Mouse (Mus musculus) c-Kit-positive CD71-positive TER-119-negative erythroid progenitor cells, embryonic 14.5 days (primary cell): Measurements from ENCODE around the gene Trdn.

Experiments used
- DNase-seq: peaks from one replicate; pipeline ENCODE4 v3.0.0-alpha.2; 2013; ENCODE audit warnings: low read depth

The Trdn gene

GRCm38 (mm10) chr10:33080254-33080653 lies at the start of gene Trdn:
TSS of gene Trdn (plus strand) at chr10:33080554.
- DNase-seq, result no peak

- no peak for DNase-seq
Measured at GRCm38 (mm10) chr10:33060771-33061170, 19.6 kb upstream of the Trdn start.

- no peak for DNase-seq
Measured at GRCm38 (mm10) chr10:33065566-33065965, 14.8 kb upstream of the Trdn start.

- no peak for DNase-seq
Measured at GRCm38 (mm10) chr10:33073126-33073525, 7.2 kb upstream of the Trdn start.

DNA sequence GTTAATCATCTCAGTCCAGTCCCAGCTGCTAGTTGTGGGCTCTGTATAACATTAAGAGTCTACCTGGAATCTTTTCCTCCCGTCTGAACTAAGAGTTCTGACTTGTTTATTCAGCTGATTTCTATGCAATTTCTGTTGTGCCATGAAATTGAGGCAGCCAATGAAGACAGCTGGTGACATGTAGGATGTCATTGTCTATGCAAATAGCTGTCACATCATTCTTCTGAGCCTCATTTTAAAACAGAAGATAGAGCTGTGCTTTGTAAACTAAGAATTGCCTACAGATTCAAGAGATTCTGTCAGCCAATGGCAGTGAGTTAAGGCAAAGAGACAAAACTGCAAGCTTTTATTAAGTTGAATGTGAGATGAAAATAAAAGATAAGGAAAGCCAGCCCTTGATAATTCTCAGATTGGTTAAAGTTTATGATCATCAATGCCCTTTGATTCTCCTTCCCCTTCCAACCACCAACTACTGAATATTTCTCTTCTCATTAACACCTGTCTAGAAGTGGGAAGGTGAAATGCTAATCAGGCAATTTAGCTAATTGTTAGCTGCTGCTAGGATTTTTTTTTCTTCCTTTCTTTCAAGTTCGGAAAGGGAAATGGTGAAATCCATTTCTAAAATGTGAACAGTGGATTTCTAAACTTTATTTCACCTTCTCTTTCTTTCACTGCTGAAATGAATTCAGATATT lies 1.9 kb downstream of the Trdn start:
- no peak for DNase-seq

GRCm38 (mm10) chr10:33082961-33083626 lies 2.7 kb downstream of the Trdn start:
- no peak for DNase-seq

DNA sequence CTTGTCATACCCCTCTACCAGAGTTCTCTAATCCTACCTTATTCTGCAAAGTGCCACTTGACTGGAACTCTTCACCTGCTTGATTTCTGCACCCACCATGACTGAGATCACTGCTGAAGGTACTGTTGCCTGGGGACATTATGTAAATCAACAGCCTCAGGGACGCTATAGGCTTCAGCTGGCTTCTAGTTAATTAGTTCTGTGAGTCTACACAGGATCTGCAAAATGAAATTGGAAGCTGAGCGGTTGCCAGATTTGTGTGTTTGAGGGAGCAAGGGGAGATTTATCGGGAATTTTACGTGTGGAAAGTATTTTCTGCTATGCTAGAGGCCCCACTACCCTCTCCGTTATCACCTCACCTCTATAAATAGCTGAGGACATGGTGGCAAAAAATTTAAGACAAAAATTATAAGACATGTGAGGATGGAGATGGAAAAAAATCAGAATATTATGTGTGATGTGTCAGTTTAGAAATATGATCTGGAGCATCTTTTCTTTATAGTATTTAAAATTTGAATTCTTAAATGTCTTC lies 3.3 kb downstream of the Trdn start:
- DNase-seq, result no peak

DNA sequence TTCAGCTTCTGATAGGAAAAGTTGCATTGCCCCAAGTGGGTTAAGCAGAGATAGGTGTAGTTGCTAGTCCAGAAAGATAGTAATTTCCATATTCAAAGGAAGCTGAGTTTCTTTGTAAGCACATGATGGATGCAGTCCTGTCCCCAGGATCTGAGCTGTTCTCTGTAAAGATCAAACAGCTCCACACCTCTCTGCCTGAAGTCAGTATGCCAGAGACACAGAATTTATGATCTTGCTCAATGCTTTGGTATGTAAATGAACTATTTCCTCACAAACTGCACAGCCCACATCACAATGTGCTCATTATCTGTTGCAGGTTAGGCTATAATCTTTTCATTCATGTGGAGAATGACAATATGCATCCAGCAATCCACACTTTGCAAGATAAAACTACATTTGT lies 8.0 kb downstream of the Trdn start:
- DNase-seq, result no peak

DNA sequence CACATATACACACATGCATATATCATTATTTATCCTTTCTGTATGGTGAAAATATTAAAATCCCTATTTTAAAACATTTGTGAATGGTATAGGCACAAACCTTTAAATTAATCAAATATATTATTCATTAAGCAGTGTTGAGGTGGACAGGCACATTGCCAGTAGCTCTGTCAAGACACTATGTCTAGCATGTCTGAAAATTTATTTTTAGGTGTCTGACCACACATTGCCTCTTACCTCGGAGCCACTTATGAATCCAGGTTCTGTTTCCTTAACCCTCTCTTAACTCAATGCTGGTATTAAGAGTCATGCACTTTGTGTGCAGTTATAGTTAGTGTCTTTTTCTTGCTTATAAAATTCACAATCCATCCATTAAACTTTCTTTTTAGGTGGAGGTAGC lies 12.0 kb downstream of the Trdn start:
- no peak for DNase-seq

DNA sequence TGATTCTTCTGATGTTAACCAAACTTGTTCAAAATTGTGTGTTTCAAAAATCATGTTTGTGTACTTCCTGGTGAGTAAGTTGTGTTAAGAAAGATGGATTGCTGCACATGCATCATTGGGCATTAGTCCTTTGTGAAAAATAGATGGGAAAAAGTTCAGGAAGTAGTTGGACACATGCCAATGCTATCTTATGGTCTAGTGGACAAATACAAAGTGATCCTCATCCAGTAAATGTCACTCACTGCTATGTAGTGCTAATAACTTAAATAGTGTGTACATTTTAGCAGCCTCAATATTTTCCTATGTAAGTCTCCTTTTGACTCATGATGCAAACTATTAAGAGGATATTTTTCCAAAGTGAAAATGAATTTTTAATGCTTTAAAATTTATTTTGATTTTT lies 27.6 kb downstream of the Trdn start:
- DNase-seq, result no peak

DNA sequence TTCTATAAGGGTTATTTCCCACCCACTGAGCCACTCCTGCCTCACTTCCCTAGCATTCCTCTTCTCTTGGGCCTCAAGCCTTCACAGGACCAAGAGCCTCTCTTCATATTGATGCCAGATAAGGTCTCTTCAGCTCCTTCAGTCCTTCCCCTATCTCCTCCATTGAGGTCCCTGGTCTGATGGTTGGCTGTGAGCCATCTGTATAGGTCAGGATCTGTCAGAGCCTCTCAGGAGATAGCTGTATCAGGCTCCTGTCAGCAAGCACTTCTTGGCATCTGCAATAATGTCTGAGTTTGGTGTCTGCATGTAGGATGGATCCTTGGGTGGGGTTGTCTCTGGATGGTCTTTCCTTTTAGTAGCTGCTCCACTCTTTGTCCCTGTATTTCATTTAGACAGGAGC lies 42.7 kb downstream of the Trdn start:
- DNase-seq, result no peak

DNA sequence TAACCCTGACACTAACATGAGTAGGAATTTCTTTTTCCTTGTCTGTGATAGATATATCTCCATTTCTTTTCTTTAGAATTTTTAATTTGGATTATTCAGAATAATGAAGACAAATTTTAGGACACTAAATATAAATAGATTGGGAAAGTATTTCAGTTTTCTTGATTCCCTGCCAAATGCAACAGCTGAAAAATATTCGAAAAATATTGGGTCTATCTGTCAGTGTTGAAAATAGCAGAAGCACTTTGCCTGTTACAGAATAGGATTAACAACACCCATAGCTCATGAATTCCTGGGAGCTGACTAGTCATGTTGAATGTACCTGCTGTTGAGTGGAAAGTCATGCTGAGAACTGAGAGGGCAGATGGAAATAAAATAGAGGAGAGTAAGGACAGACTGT lies 64.6 kb downstream of the Trdn start:
- DNase-seq, result no peak

DNA sequence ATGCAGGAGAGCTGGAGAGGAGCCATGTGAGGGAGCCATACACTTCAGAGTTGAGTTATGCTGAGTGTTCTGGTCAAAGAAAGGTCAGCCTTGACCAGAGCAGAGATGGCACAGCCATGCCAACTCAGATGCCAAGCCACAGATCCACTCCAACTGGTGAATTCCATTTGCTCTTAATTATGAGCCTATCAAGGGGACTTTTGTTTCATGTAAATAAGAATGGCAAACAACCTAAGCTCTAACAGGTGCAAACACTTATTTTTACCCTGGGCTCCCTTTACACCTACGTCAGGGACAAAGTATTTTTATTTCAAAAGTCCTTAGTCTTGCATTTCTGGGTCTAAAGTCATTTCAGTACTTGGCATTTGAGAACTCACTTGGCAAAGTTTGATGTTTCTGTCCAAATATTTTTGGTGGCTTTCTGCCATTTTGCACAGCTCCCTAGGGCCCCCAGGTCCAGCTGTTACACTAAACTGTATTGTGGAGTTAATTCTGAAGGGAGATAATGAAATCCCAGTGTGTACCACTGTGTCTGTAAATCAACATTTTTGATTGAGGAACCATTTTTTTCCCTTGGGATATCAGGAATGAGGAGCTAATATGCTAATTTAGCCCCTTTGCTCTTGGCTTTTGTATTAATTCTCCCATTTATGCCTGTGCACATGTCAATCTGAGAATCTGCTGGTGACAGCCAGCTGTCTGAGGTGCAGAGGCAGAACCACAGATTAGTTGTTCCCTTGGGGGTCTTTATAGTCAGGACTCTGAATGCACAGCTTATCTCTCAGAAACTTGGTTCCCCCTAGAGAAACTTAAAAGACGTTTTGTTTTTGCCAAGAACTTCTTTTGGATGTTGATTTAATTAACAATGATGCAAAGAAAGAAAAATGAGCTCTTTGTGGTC lies 99.6 kb downstream of the Trdn start:
- DNase-seq, result no peak

- DNase-seq, result no peak
Measured at GRCm38 (mm10) chr10:33189031-33189430, 108.7 kb downstream of the Trdn start.

- DNase-seq, result no peak
Measured at GRCm38 (mm10) chr10:33195919-33196318, 115.6 kb downstream of the Trdn start.

- DNase-seq, result no peak
Measured at GRCm38 (mm10) chr10:33198257-33198656, 117.9 kb downstream of the Trdn start.

DNA sequence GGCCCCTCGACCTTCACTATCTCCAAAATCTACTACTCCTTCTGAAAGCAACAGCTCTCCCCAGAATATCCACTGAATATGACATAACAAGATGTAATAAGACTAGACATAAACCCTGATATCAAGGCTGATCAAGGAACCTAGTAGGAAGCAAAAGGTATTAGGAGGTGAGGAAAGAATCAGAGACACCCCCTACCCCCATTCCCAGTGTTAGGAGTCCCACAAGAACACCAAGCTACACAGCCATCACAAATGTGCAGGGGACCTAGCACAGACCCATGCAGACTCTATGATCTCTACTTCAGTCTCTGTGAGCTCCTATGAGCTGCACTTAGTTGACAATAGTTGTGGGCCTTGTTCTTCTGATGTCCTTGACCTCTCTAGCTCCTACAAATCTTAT lies 130.1 kb downstream of the Trdn start:
- no peak for DNase-seq

- DNase-seq, result no peak
Measured at GRCm38 (mm10) chr10:33253911-33254310, 173.6 kb downstream of the Trdn start.

DNA sequence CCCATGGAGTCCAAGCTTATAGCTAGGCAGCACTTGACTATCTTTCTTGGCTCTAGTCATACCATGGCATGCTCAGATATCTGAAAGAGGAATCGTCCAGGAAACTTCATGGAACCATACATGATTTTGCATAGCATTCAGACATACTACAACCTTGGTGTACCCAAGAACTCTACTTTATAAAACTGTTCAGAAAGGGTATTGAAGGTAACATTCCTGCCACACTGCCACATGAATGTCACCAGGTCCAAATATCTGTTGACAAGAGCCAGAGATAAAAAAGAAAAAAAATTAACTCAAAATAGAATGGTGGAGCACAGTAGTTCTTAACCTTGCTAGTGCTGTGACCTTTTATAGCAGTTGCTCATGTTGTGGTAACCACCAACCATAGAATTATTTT lies 175.8 kb downstream of the Trdn start:
- no peak for DNase-seq

DNA sequence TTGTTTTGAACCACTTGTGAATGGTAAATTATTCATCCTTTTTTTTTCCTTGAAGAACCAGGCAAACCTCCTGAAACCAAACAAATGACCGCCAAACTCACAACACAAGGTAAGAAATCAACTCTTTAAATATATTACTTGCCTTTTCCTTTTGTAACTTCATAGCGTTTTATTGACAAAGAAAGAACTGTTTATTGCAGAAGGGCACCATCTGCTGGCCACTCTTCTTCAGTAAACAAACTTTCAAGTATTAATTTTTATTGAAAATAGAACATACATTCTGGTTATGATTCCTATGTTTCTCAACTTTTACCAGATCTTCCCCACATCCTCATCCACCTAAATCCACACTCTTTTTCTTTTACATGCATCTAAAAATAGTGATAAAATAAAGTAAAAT lies 224.6 kb downstream of the Trdn start:
- DNase-seq, result no peak

- no peak for DNase-seq
Measured at GRCm38 (mm10) chr10:33353026-33353425, 272.7 kb downstream of the Trdn start.

DNA sequence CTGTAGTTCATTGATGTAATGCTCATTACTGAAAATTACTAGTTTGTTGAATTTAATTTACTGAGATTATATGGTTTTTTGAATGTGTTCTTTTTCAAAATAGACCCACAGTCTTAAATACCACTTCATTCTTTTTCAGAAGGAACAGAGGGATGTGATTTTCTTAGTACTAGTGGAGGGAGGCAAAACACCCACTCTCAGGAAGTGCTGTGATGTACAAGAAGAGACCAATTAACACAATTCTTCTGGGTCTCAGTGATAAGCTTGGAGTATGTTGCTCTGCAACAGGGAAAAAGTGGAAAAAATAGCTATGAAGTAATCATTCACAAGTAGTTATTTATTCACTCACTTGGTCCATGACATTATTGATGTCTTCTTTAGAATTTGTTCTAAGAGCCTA lies 286.2 kb downstream of the Trdn start:
- DNase-seq, result no peak

- DNase-seq, result no peak
Measured at GRCm38 (mm10) chr10:33370534-33370933, 290.2 kb downstream of the Trdn start.
